Mouse (Mus musculus) kidney, embryonic 15.5 days (tissue): Measurements from ENCODE around the gene Pdia4. TPM values are rescaled to one million over a fixed set of nuclear protein-coding genes. Genes with fewer than 3 reads are reported as not detected.

Source experiments
- ATAC-seq: fragments of 200-750 bp; cut with Nextera tagmentation; replicated peaks from 2 replicates; pipeline ENCODE4 v1.8.0; 2017; ENCODE audit warnings: moderate TSS enrichment; ENCODE audit not compliant: low FRiP score
- H3K27ac ChIP-seq: fragments of 300-500 bp; sonication (generic); 2 replicates; pipeline ENCODE4 v1.5.1; 2015; ENCODE audit warnings: mild to moderate bottlenecking, inconsistent platforms
- H3K27me3 ChIP-seq: fragments of 300-500 bp; sonication (generic); 2 replicates; pipeline ENCODE4 v1.6.1; 2015; ENCODE audit warnings: inconsistent platforms
- H3K36me3 ChIP-seq: fragments of 300-500 bp; sonication (generic); 2 replicates; pipeline ENCODE4 v1.6.1; 2015; ENCODE audit warnings: inconsistent platforms
- H3K4me1 ChIP-seq: fragments of 300-500 bp; sonication (generic); 2 replicates; pipeline ENCODE4 v1.6.1; 2015; ENCODE audit warnings: inconsistent platforms
- H3K4me2 ChIP-seq: fragments of 300-500 bp; sonication (generic); 2 replicates; pipeline ENCODE4 v1.6.1; 2015; ENCODE audit warnings: moderate library complexity, mild to moderate bottlenecking, inconsistent platforms
- H3K4me3 ChIP-seq: fragments of 300-500 bp; sonication (generic); replicated peaks from 2 replicates; pipeline ENCODE4 v1.5.1; 2015; ENCODE audit warnings: mild to moderate bottlenecking, inconsistent platforms
- H3K9ac ChIP-seq: fragments of 300-500 bp; sonication (generic); 2 replicates; pipeline ENCODE4 v1.6.1; 2015; ENCODE audit warnings: mild to moderate bottlenecking, inconsistent platforms
- H3K9me3 ChIP-seq: fragments of 300-500 bp; sonication (generic); replicated peaks from 2 replicates; pipeline ENCODE4 v1.6.1; 2016; ENCODE audit warnings: inconsistent platforms
- WGBS: fragments of 180-500 bp; shearing (Covaris S2); methylation state at CpG from one replicate; pipeline ENCODE4 v1.1.7; 2015; ENCODE audit warnings: mixed read lengths; 5-methylcytosine and 5-hydroxymethylcytosine counted together
- polyA plus RNA-seq: library from polyadenylated mRNA; unstranded; fragments of >200 nt; fragmentation: Nextera tagmentation; extraction: Ambion mirVana; gene quantifications from 2 replicates; pipeline ENCODE4 v1.2.1, GENCODE M21; 2015

The Pdia4 gene
- polyA plus RNA-seq, 1 experiment from 2014 or later, result 353 TPM

- Histone ChIP-seq H3K27me3 (no peaks in the 10 kb centered on the region), H3K4me1 (peaks cover 7% of the 10 kb centered on the region), H3K9ac (peak within 1 kb of the TSS; percentile 76), H3K4me3 (peak within 1 kb of the TSS; percentile 77), H3K27ac (peak within 1 kb of the TSS; percentile 78), H3K4me2 (peak within 1 kb of the TSS; percentile 67), H3K9me3 (no peaks in the 10 kb centered on the region), H3K36me3 (no peaks in the 10 kb centered on the region)
- ATAC-seq, result peak; percentile 89
- 2% methylated on average over 64 of the region's 64 CpGs for WGBS
Observed at GRCm38 (mm10) chr6:47830104-47831078, 17.2 kb upstream of the Pdia4 start, which contains the start of gene Zfp786. Gene Zfp786 (minus strand): TSS chr6:47830867.

- Histone ChIP-seq H3K36me3 (peaks cover 5% of the 10 kb centered on the region), H3K9ac (no peak overlapping the region), H3K4me2 (peak overlapping the region; percentile 67), H3K4me3 (no peak overlapping the region), H3K27me3 (no peaks in the 10 kb centered on the region), H3K27ac (no peak overlapping the region), H3K4me1 (peaks cover 7% of the 10 kb centered on the region), H3K9me3 (no peaks in the 10 kb centered on the region)
- 21% methylated on average over 1 of the region's 1 CpGs for WGBS
- ATAC-seq, result no peak
Observed at GRCm38 (mm10) chr6:47828950-47829349, 15.7 kb upstream of the Pdia4 start.

- H3K4me3 ChIP-seq, result no peak overlapping the region
- H3K9ac ChIP-seq, result no peak overlapping the region
- no peak overlapping the region for H3K4me2 ChIP-seq
- H3K4me1 ChIP-seq, result peaks cover 7% of the 10 kb centered on the region
- H3K36me3 ChIP-seq, result peaks cover 19% of the 10 kb centered on the region
- no peak for ATAC-seq
- no peaks in the 10 kb centered on the region for H3K9me3 ChIP-seq
- 90% methylated on average over 4 of the region's 4 CpGs for WGBS
- no peaks in the 10 kb centered on the region for H3K27me3 ChIP-seq
- H3K27ac ChIP-seq, result no peak overlapping the region
Observed at GRCm38 (mm10) chr6:47827462-47827861, 14.2 kb upstream of the Pdia4 start.

GRCm38 (mm10) chr6:47824241-47824640, 11.0 kb upstream of the Pdia4 start:
- no peaks in the 10 kb centered on the region for H3K4me1 ChIP-seq
- no peak overlapping the region for H3K4me3 ChIP-seq
- H3K9ac ChIP-seq, result no peak overlapping the region
- ATAC-seq, result no peak
- WGBS, result 47% methylated on average over 2 of the region's 2 CpGs
- H3K4me2 ChIP-seq, result no peak overlapping the region
- H3K27ac ChIP-seq, result no peak overlapping the region
- peaks cover 42% of the 10 kb centered on the region for H3K36me3 ChIP-seq
- H3K9me3 ChIP-seq, result no peaks in the 10 kb centered on the region
- H3K27me3 ChIP-seq, result no peaks in the 10 kb centered on the region

GRCm38 (mm10) chr6:47821776-47822175, 8.5 kb upstream of the Pdia4 start:
- H3K27me3 ChIP-seq, result no peaks in the 10 kb centered on the region
- H3K36me3 ChIP-seq, result peaks cover 43% of the 10 kb centered on the region
- no peak overlapping the region for H3K4me2 ChIP-seq
- H3K9ac ChIP-seq, result no peak overlapping the region
- no peak overlapping the region for H3K4me3 ChIP-seq
- no peaks in the 10 kb centered on the region for H3K9me3 ChIP-seq
- WGBS, result 92% methylated on average over 6 of the region's 6 CpGs
- no peaks in the 10 kb centered on the region for H3K4me1 ChIP-seq
- H3K27ac ChIP-seq, result no peak overlapping the region
- no peak for ATAC-seq

GRCm38 (mm10) chr6:47821236-47821635, 8.0 kb upstream of the Pdia4 start:
- no peak overlapping the region for H3K4me2 ChIP-seq
- WGBS, result 95% methylated on average over 5 of the region's 5 CpGs

GRCm38 (mm10) chr6:47819626-47820325, 6.5 kb upstream of the Pdia4 start:
- Histone ChIP-seq H3K4me2 (no peak overlapping the region), H3K4me1 (no peaks in the 10 kb centered on the region), H3K4me3 (no peak overlapping the region), H3K27ac (no peak overlapping the region), H3K27me3 (no peaks in the 10 kb centered on the region), H3K36me3 (peaks cover 43% of the 10 kb centered on the region), H3K9ac (no peak overlapping the region), H3K9me3 (no peaks in the 10 kb centered on the region)
- WGBS, result 93% methylated on average over 23 of the region's 23 CpGs
- ATAC-seq, result no peak

More at GRCm38 (mm10) chr6:47821236-47821635, 8.0 kb upstream of the Pdia4 start:
- no peak overlapping the region for H3K27ac ChIP-seq
- no peaks in the 10 kb centered on the region for H3K9me3 ChIP-seq
- H3K36me3 ChIP-seq, result peaks cover 43% of the 10 kb centered on the region
- no peak overlapping the region for H3K4me3 ChIP-seq
- H3K27me3 ChIP-seq, result no peaks in the 10 kb centered on the region
- H3K4me1 ChIP-seq, result no peaks in the 10 kb centered on the region
- ATAC-seq, result no peak
- H3K9ac ChIP-seq, result no peak overlapping the region

- Histone ChIP-seq H3K36me3 (peaks cover 35% of the 10 kb centered on the region), H3K4me1 (peaks cover 7% of the 10 kb centered on the region), H3K27me3 (no peaks in the 10 kb centered on the region), H3K4me3 (no peak overlapping the region), H3K9ac (no peak overlapping the region), H3K4me2 (no peak overlapping the region), H3K27ac (no peak overlapping the region), H3K9me3 (no peaks in the 10 kb centered on the region)
- 90% methylated on average over 8 of the region's 8 CpGs for WGBS
- ATAC-seq, result no peak
Observed at GRCm38 (mm10) chr6:47818721-47819120, 5.5 kb upstream of the Pdia4 start.

GRCm38 (mm10) chr6:47816151-47816550, 2.9 kb upstream of the Pdia4 start:
- Histone ChIP-seq H3K9ac (no peak overlapping the region), H3K27me3 (no peaks in the 10 kb centered on the region), H3K9me3 (no peaks in the 10 kb centered on the region), H3K4me3 (no peak overlapping the region), H3K4me1 (peaks cover 15% of the 10 kb centered on the region), H3K36me3 (peaks cover 20% of the 10 kb centered on the region), H3K4me2 (no peak overlapping the region), H3K27ac (no peak overlapping the region)
- no peak for ATAC-seq
- WGBS, result 87% methylated on average over 1 of the region's 1 CpGs

GRCm38 (mm10) chr6:47812271-47812915, 837 bp downstream of the Pdia4 start:
- H3K4me1 ChIP-seq, result peaks cover 32% of the 10 kb centered on the region
- no peaks in the 10 kb centered on the region for H3K9me3 ChIP-seq
- peaks cover 17% of the 10 kb centered on the region; the same call in 1 of the 2 replicates for H3K36me3 ChIP-seq
- WGBS, result under 1% methylated on average over 17 of the region's 17 CpGs
- H3K27me3 ChIP-seq, result no peaks in the 10 kb centered on the region
- ATAC-seq, result no peak
- peak overlapping the region; percentile 76 for H3K4me2 ChIP-seq
- peak overlapping the region; percentile 86 for H3K4me3 ChIP-seq
- peak overlapping the region; percentile 99 for H3K27ac ChIP-seq
- peak overlapping the region; percentile 88 for H3K9ac ChIP-seq

GRCm38 (mm10) chr6:47811324-47811723, 1.9 kb downstream of the Pdia4 start:
- H3K4me1 ChIP-seq, result peaks cover 32% of the 10 kb centered on the region
- H3K9me3 ChIP-seq, result no peaks in the 10 kb centered on the region
- H3K4me3 ChIP-seq, result peak overlapping the region; percentile 86
- H3K27me3 ChIP-seq, result no peaks in the 10 kb centered on the region
- H3K36me3 ChIP-seq, result peaks cover 26% of the 10 kb centered on the region
- ATAC-seq, result no peak
- H3K9ac ChIP-seq, result peak overlapping the region; percentile 88
- 46% methylated on average over 5 of the region's 5 CpGs for WGBS
- peak overlapping the region; percentile 76 for H3K4me2 ChIP-seq
- H3K27ac ChIP-seq, result peak overlapping the region; percentile 99; the same call in 1 of the 2 replicates
